In genomic region chr2:121450093-121450492, GRCm38 (mm10) we compare ENCODE assay signal across 1 mouse cellular context.
TF ChIP-seq lines count a peak whose summit lies in the region.

No protein-coding gene starts in this region.

TF ChIP-seq in CH12.LX, 34 proteins besides CTCF, POLR2A, EP300 and RAD21:
- no peak for TF ChIP-seq ZMIZ1 (IDR thresholded peaks at IDR 0.05; ENCODE audit: low read depth, low read length)
- no peak for TF ChIP-seq ZNF384 (IDR thresholded peaks at IDR 0.05; ENCODE audit: low read depth, low read length)
- TF ChIP-seq MYC (IDR thresholded peaks at IDR 0.05; ENCODE audit: low read depth, low read length): no peak
- TF ChIP-seq TCF12 (IDR thresholded peaks at IDR 0.05; ENCODE audit: low read depth, low read length): no peak
- no peak for TF ChIP-seq SMC3 (IDR thresholded peaks at IDR 0.05; ENCODE audit: low read depth, low read length)
- TF ChIP-seq BHLHE40 (IDR thresholded peaks at IDR 0.05; ENCODE audit: low read depth, low read length): no peak
- no peak for TF ChIP-seq E2F4 (IDR thresholded peaks at IDR 0.05; ENCODE audit: insufficient replicate concordance, low read depth, low read length)
- TF ChIP-seq NRF1 (IDR thresholded peaks at IDR 0.05; ENCODE audit: low read depth, low read length): no peak
- no peak for TF ChIP-seq IRF4 (IDR thresholded peaks at IDR 0.05; ENCODE audit: low read depth, low read length)
- no peak for TF ChIP-seq UBTF (IDR thresholded peaks at IDR 0.05; ENCODE audit: low read depth, low read length)
- no peak for TF ChIP-seq MXI1 (IDR thresholded peaks at IDR 0.05; ENCODE audit: low read depth, low read length)
- TF ChIP-seq ZKSCAN1 (IDR thresholded peaks at IDR 0.05; ENCODE audit: borderline replicate concordance, low read depth, low read length): no peak
- no peak for TF ChIP-seq POLR2AphosphoS2 (IDR thresholded peaks at IDR 0.05; ENCODE audit: low read depth, low read length)
- no peak for TF ChIP-seq USF1 (IDR thresholded peaks at IDR 0.05; ENCODE audit: low read depth, low read length)
- no peak for TF ChIP-seq ETS1 (conservative IDR thresholded peaks at IDR 0.05; ENCODE audit: low read depth, low read length)
- no peak for TF ChIP-seq KAT2A (IDR thresholded peaks at IDR 0.05; ENCODE audit: insufficient replicate concordance, low read length)
- TF ChIP-seq SIN3A (IDR thresholded peaks at IDR 0.05; ENCODE audit: low read length): no peak
- no peak for TF ChIP-seq ELF1 (IDR thresholded peaks at IDR 0.05; ENCODE audit: low read depth, low read length)
